Mouse (Mus musculus): ENCODE data around the gene Rab3b. TPM values are rescaled to one million over a fixed set of nuclear protein-coding genes. Genes with fewer than 3 reads are reported as not detected.

Rab3b gene
- polyA plus RNA-seq, 1 experiment from 2014 or later: 11.7 TPM

- H3K4me2 ChIP-seq (replicated peaks): no peak overlapping the region
- H3K36me3 ChIP-seq: no peaks in the 10 kb centered on the region
- H3K27me3 ChIP-seq (replicated peaks): no peaks in the 10 kb centered on the region
- no peaks in the 10 kb centered on the region for H3K9me3 ChIP-seq
- WGBS: 49% methylated on average over 3 of the region's 3 CpGs
- no peak overlapping the region for H3K4me3 ChIP-seq (replicated peaks)
- no peak for ATAC-seq
- H3K4me1 ChIP-seq (replicated peaks): no peaks in the 10 kb centered on the region
- H3K9ac ChIP-seq: no peak overlapping the region
- H3K27ac ChIP-seq: no peak overlapping the region
Observed at GRCm38 (mm10) chr4:108969517-108969916, 90.7 kb downstream of the Rab3b start.

GRCm38 (mm10) chr4:108971054-108971453 is 92.2 kb downstream of the Rab3b start:
- Histone ChIP-seq H3K27ac (no peak overlapping the region), H3K27me3 (replicated peaks) (no peaks in the 10 kb centered on the region), H3K4me3 (replicated peaks) (no peak overlapping the region), H3K9ac (no peak overlapping the region), H3K36me3 (no peaks in the 10 kb centered on the region), H3K9me3 (no peaks in the 10 kb centered on the region), H3K4me2 (replicated peaks) (no peak overlapping the region), H3K4me1 (replicated peaks) (no peaks in the 10 kb centered on the region)
- no peak for ATAC-seq
- WGBS: 71% methylated on average over 5 of the region's 5 CpGs

- no peaks in the 10 kb centered on the region for H3K36me3 ChIP-seq
- no peaks in the 10 kb centered on the region for H3K9me3 ChIP-seq
- no peak overlapping the region for H3K9ac ChIP-seq
- no peaks in the 10 kb centered on the region for H3K27me3 ChIP-seq (replicated peaks)
- no peak for ATAC-seq
- WGBS: 39% methylated on average over 6 of the region's 6 CpGs
- no peak overlapping the region for H3K27ac ChIP-seq
- no peaks in the 10 kb centered on the region for H3K4me1 ChIP-seq (replicated peaks)
- H3K4me2 ChIP-seq (replicated peaks): no peak overlapping the region
- H3K4me3 ChIP-seq (replicated peaks): no peak overlapping the region
Observed at GRCm38 (mm10) chr4:108976458-108977071, 97.7 kb downstream of the Rab3b start.

- 90% methylated on average over 1 of the region's 1 CpGs for WGBS
- H3K4me3 ChIP-seq (replicated peaks): no peak overlapping the region
Observed at GRCm38 (mm10) chr4:108986833-108987472, 108.1 kb downstream of the Rab3b start.

GRCm38 (mm10) chr4:108987473-108987842 is 108.6 kb downstream of the Rab3b start:
- no peaks in the 10 kb centered on the region for H3K36me3 ChIP-seq
- H3K4me2 ChIP-seq (replicated peaks): no peak overlapping the region
- no peak overlapping the region for H3K9ac ChIP-seq
- ATAC-seq: no peak
- no peak overlapping the region for H3K4me3 ChIP-seq (replicated peaks)
- WGBS: 79% methylated on average over 4 of the region's 4 CpGs
- H3K27me3 ChIP-seq (replicated peaks): no peaks in the 10 kb centered on the region
- no peaks in the 10 kb centered on the region for H3K9me3 ChIP-seq
- no peaks in the 10 kb centered on the region for H3K4me1 ChIP-seq (replicated peaks)
- no peak overlapping the region for H3K27ac ChIP-seq

More at GRCm38 (mm10) chr4:108986833-108987472, 108.1 kb downstream of the Rab3b start:
- ATAC-seq: no peak
- Histone ChIP-seq H3K27ac (no peak overlapping the region), H3K4me2 (replicated peaks) (no peak overlapping the region), H3K36me3 (no peaks in the 10 kb centered on the region), H3K9ac (no peak overlapping the region), H3K9me3 (no peaks in the 10 kb centered on the region), H3K4me1 (replicated peaks) (no peaks in the 10 kb centered on the region), H3K27me3 (replicated peaks) (no peaks in the 10 kb centered on the region)

GRCm38 (mm10) chr4:108989430-108989829 is 110.6 kb downstream of the Rab3b start:
- no peaks in the 10 kb centered on the region for H3K4me1 ChIP-seq (replicated peaks)
- no peaks in the 10 kb centered on the region for H3K36me3 ChIP-seq
- 56% methylated on average over 2 of the region's 2 CpGs for WGBS
- no peaks in the 10 kb centered on the region for H3K9me3 ChIP-seq
- H3K27ac ChIP-seq: no peak overlapping the region
- no peaks in the 10 kb centered on the region for H3K27me3 ChIP-seq (replicated peaks)
- H3K9ac ChIP-seq: no peak overlapping the region
- no peak for ATAC-seq
- H3K4me2 ChIP-seq (replicated peaks): no peak overlapping the region
- H3K4me3 ChIP-seq (replicated peaks): no peak overlapping the region

- no peak overlapping the region for H3K4me3 ChIP-seq (replicated peaks)
- no peaks in the 10 kb centered on the region for H3K27me3 ChIP-seq (replicated peaks)
- no peak overlapping the region for H3K27ac ChIP-seq
- no peak overlapping the region for H3K9ac ChIP-seq
- H3K4me1 ChIP-seq (replicated peaks): no peaks in the 10 kb centered on the region
- no peaks in the 10 kb centered on the region for H3K36me3 ChIP-seq
- no peak overlapping the region for H3K4me2 ChIP-seq (replicated peaks)
- no peak for ATAC-seq
- H3K9me3 ChIP-seq: no peaks in the 10 kb centered on the region
Observed at GRCm38 (mm10) chr4:108990032-108990431, 111.2 kb downstream of the Rab3b start.

GRCm38 (mm10) chr4:108990571-108990970 is 111.7 kb downstream of the Rab3b start:
- no peak overlapping the region for H3K4me2 ChIP-seq (replicated peaks)
- no peaks in the 10 kb centered on the region for H3K9me3 ChIP-seq
- H3K4me1 ChIP-seq (replicated peaks): no peaks in the 10 kb centered on the region
- no peaks in the 10 kb centered on the region for H3K36me3 ChIP-seq
- no peaks in the 10 kb centered on the region for H3K27me3 ChIP-seq (replicated peaks)
- no peak for ATAC-seq
- WGBS: 89% methylated on average over 6 of the region's 6 CpGs
- H3K9ac ChIP-seq: no peak overlapping the region
- H3K4me3 ChIP-seq (replicated peaks): no peak overlapping the region
- no peak overlapping the region for H3K27ac ChIP-seq

- Histone ChIP-seq H3K4me3 (replicated peaks) (no peak overlapping the region), H3K27ac (no peak overlapping the region), H3K4me2 (replicated peaks) (no peak overlapping the region), H3K36me3 (no peaks in the 10 kb centered on the region), H3K9ac (no peak overlapping the region), H3K27me3 (replicated peaks) (no peaks in the 10 kb centered on the region), H3K4me1 (replicated peaks) (no peaks in the 10 kb centered on the region), H3K9me3 (no peaks in the 10 kb centered on the region)
- no peak for ATAC-seq
Observed at GRCm38 (mm10) chr4:108991811-108992210, 112.9 kb downstream of the Rab3b start.

Other genes with a start within 250 kb of the Rab3b start
- gene 3110021N24Rik, start 159.4 kb upstream of the Rab3b start, polyA plus RNA-seq (2015; fragmentation: Nextera tagmentation; extraction: Ambion mirVana): 0.92 and 1.5 TPM in 2 replicates
- 4.4 and 5.2 TPM in 2 replicates for gene Zfyve9, start 98.3 kb upstream of the Rab3b start, polyA plus RNA-seq (2015; fragmentation: Nextera tagmentation; extraction: Ambion mirVana)
- 136 TPM in 2 replicates for gene Btf3l4, start 45.4 kb upstream of the Rab3b start, polyA plus RNA-seq (2015; fragmentation: Nextera tagmentation; extraction: Ambion mirVana)
- 88.7 and 102 TPM in 2 replicates for gene Txndc12, start 44.5 kb upstream of the Rab3b start, polyA plus RNA-seq (2015; fragmentation: Nextera tagmentation; extraction: Ambion mirVana)
- 57.6 and 57.8 TPM in 2 replicates for gene Kti12, start 31.3 kb upstream of the Rab3b start, polyA plus RNA-seq (2015; fragmentation: Nextera tagmentation; extraction: Ambion mirVana)
- 0.49 and 0.69 TPM in 2 replicates for gene A730015C16Rik, start 30.4 kb upstream of the Rab3b start, polyA plus RNA-seq (2015; fragmentation: Nextera tagmentation; extraction: Ambion mirVana)
- gene Nrd1, start 121.6 kb downstream of the Rab3b start, polyA plus RNA-seq (2015; fragmentation: Nextera tagmentation; extraction: Ambion mirVana): 56.0 and 56.1 TPM in 2 replicates

All from intestine, embryonic 15.5 days (tissue).